Mouse (Mus musculus) embryonic facial prominence, embryonic 11.5 days (tissue): ENCODE results near the gene Tmem52. TPM values are rescaled to one million over a fixed set of nuclear protein-coding genes. Genes with fewer than 3 reads are reported as not detected.

Source experiments
- ATAC-seq: fragments of 200-750 bp; cut with Nextera tagmentation; replicated peaks from 2 replicates; pipeline ENCODE4 v1.8.0; 2017; ENCODE audit warnings: low read depth; ENCODE audit not compliant: insufficient number of reproducible peaks, low FRiP score, low TSS enrichment
- DNase-seq: peaks from one replicate; pipeline ENCODE4 v3.0.0-alpha.2; 2015; ENCODE audit warnings: low spot score
- H3K27ac ChIP-seq: fragments of 300-500 bp; sonication (generic); replicated peaks from 2 replicates; pipeline ENCODE4 v1.5.1; 2014; ENCODE audit warnings: mild to moderate bottlenecking, low read depth, low read length, control low read depth
- H3K27me3 ChIP-seq: fragments of 300-500 bp; sonication (generic); 2 replicates; pipeline ENCODE4 v1.6.1; 2014; ENCODE audit warnings: mild to moderate bottlenecking, low read length, moderate library complexity, mixed read lengths; ENCODE audit not compliant: control insufficient read depth, insufficient read depth
- H3K36me3 ChIP-seq: fragments of 300-500 bp; sonication (generic); replicated peaks from 2 replicates; pipeline ENCODE4 v1.6.1; 2014; ENCODE audit warnings: low read depth, mild to moderate bottlenecking, low read length, moderate library complexity, mixed read lengths; ENCODE audit not compliant: control insufficient read depth, insufficient read depth
- H3K4me1 ChIP-seq: fragments of 300-500 bp; sonication (generic); 2 replicates; pipeline ENCODE4 v1.6.1; 2014; ENCODE audit warnings: low read length, mixed read lengths; ENCODE audit not compliant: control insufficient read depth, insufficient read depth
- H3K4me2 ChIP-seq: fragments of 300-500 bp; sonication (generic); 2 replicates; pipeline ENCODE4 v1.6.1; 2014; ENCODE audit warnings: low read depth, mild to moderate bottlenecking, control low read depth, low read length, moderate library complexity
- H3K4me3 ChIP-seq: fragments of 300-500 bp; sonication (generic); 2 replicates; pipeline ENCODE4 v1.5.1; 2014; ENCODE audit warnings: low read depth, low read length, control low read depth
- H3K9ac ChIP-seq: fragments of 300-500 bp; sonication (generic); replicated peaks from 2 replicates; pipeline ENCODE4 v1.6.1; 2014; ENCODE audit warnings: mild to moderate bottlenecking, control low read depth, low read length
- H3K9me3 ChIP-seq: fragments of 300-500 bp; sonication (generic); replicated peaks from 2 replicates; pipeline ENCODE4 v1.6.1; 2016; ENCODE audit warnings: mild to moderate bottlenecking, low read length, inconsistent platforms, mixed read lengths; ENCODE audit not compliant: control insufficient read depth
- WGBS: fragments of 180-500 bp; shearing (Covaris S2); extraction: QIAGEN DNeasy Blood & Tissue Kit; methylation state at CpG from one replicate; pipeline ENCODE4 v1.1.7; 2014; 5-methylcytosine and 5-hydroxymethylcytosine counted together
- polyA plus RNA-seq: library from polyadenylated mRNA; unstranded; fragments of >200 nt; fragmentation: Nextera tagmentation; extraction: Ambion mirVana; gene quantifications from 2 replicates; pipeline ENCODE4 v1.2.1, GENCODE M21; 2014

Tmem52 gene
- polyA plus RNA-seq, 1 experiment from 2014 or later: not detected

GRCm38 (mm10) chr4:155466080-155466479 is 2.8 kb upstream of the Tmem52 start:
- 91% methylated on average over 5 of the region's 5 CpGs for WGBS
- Histone ChIP-seq H3K36me3 (no peaks in the 10 kb centered on the region), H3K4me2 (no peak overlapping the region), H3K9ac (no peak overlapping the region), H3K27me3 (peaks cover 2% of the 10 kb centered on the region; the same call in 1 of the 2 replicates), H3K9me3 (no peaks in the 10 kb centered on the region), H3K27ac (no peak overlapping the region), H3K4me1 (no peaks in the 10 kb centered on the region; the same call in 1 of the 2 replicates), H3K4me3 (no peak overlapping the region)
- DNase-seq (no peak), ATAC-seq (no peak)

- H3K36me3 ChIP-seq: no peaks in the 10 kb centered on the region
- no peak overlapping the region for H3K9ac ChIP-seq
- 77% methylated on average over 13 of the region's 13 CpGs for WGBS
- H3K4me2 ChIP-seq: no peak overlapping the region
- peaks cover 2% of the 10 kb centered on the region; the same call in 1 of the 2 replicates for H3K27me3 ChIP-seq
- ATAC-seq (no peak), DNase-seq (no peak)
- H3K4me3 ChIP-seq: no peak overlapping the region
- H3K4me1 ChIP-seq: no peaks in the 10 kb centered on the region; the same call in 1 of the 2 replicates
- no peak overlapping the region for H3K27ac ChIP-seq
- H3K9me3 ChIP-seq: no peaks in the 10 kb centered on the region
These were observed 1.5 kb upstream of the Tmem52 start for GRCm38 (mm10) chr4:155467237-155468010.

- Histone ChIP-seq H3K9ac (no peak overlapping the region), H3K27me3 (peaks cover 2% of the 10 kb centered on the region; the same call in 1 of the 2 replicates), H3K27ac (no peak overlapping the region), H3K4me2 (no peak overlapping the region), H3K36me3 (no peaks in the 10 kb centered on the region), H3K4me1 (no peaks in the 10 kb centered on the region; the same call in 1 of the 2 replicates), H3K4me3 (no peak overlapping the region), H3K9me3 (no peaks in the 10 kb centered on the region)
- 82% methylated on average over 18 of the region's 18 CpGs for WGBS
- DNase-seq (no peak), ATAC-seq (no peak)
These were observed 812 bp downstream of the Tmem52 start for GRCm38 (mm10) chr4:155469590-155470262.

GRCm38 (mm10) chr4:155470263-155470953 is 1.5 kb downstream of the Tmem52 start:
- Histone ChIP-seq H3K9me3 (no peaks in the 10 kb centered on the region), H3K27ac (no peak overlapping the region), H3K4me1 (no peaks in the 10 kb centered on the region; the same call in 1 of the 2 replicates), H3K27me3 (peaks cover 2% of the 10 kb centered on the region; the same call in 1 of the 2 replicates), H3K4me2 (no peak overlapping the region), H3K9ac (no peak overlapping the region), H3K36me3 (no peaks in the 10 kb centered on the region), H3K4me3 (no peak overlapping the region)
- DNase-seq (no peak), ATAC-seq (no peak)
- WGBS: 88% methylated on average over 16 of the region's 16 CpGs

- 84% methylated on average over 7 of the region's 7 CpGs for WGBS
- H3K4me2 ChIP-seq: no peak overlapping the region
- no peaks in the 10 kb centered on the region for H3K36me3 ChIP-seq
- H3K4me3 ChIP-seq: no peak overlapping the region
- ATAC-seq (no peak), DNase-seq (no peak)
- H3K9me3 ChIP-seq: no peaks in the 10 kb centered on the region
- no peaks in the 10 kb centered on the region; the same call in 1 of the 2 replicates for H3K4me1 ChIP-seq
- no peak overlapping the region for H3K9ac ChIP-seq
- no peak overlapping the region for H3K27ac ChIP-seq
- peaks cover 2% of the 10 kb centered on the region; the same call in 1 of the 2 replicates for H3K27me3 ChIP-seq
These were observed 2.1 kb downstream of the Tmem52 start for GRCm38 (mm10) chr4:155470997-155471396.

- no peaks in the 10 kb centered on the region for H3K36me3 ChIP-seq
- no peak for ATAC-seq
- H3K27me3 ChIP-seq: peaks cover 2% of the 10 kb centered on the region; the same call in 1 of the 2 replicates
- 82% methylated on average over 7 of the region's 7 CpGs for WGBS
- H3K4me3 ChIP-seq: no peak overlapping the region
- H3K4me1 ChIP-seq: no peaks in the 10 kb centered on the region; the same call in 1 of the 2 replicates
- no peak for DNase-seq
- H3K4me2 ChIP-seq: no peak overlapping the region
- H3K9me3 ChIP-seq: no peaks in the 10 kb centered on the region
- H3K9ac ChIP-seq: no peak overlapping the region
- H3K27ac ChIP-seq: no peak overlapping the region
These were observed 2.5 kb downstream of the Tmem52 start for GRCm38 (mm10) chr4:155471406-155471805.

- no peaks in the 10 kb centered on the region for H3K9me3 ChIP-seq
- H3K4me3 ChIP-seq: no peak overlapping the region
- WGBS: 67% methylated on average over 3 of the region's 3 CpGs
- H3K9ac ChIP-seq: no peak overlapping the region
- ATAC-seq: no peak
- no peak overlapping the region for H3K27ac ChIP-seq
- no peaks in the 10 kb centered on the region; the same call in 1 of the 2 replicates for H3K4me1 ChIP-seq
- H3K27me3 ChIP-seq: peaks cover 2% of the 10 kb centered on the region; the same call in 1 of the 2 replicates
- DNase-seq: no peak
- no peaks in the 10 kb centered on the region for H3K36me3 ChIP-seq
- H3K4me2 ChIP-seq: no peak overlapping the region
These were observed 3.9 kb downstream of the Tmem52 start for GRCm38 (mm10) chr4:155472716-155473290.
